Mouse (Mus musculus): Measurements from ENCODE around the gene Fam184a. TPM values are rescaled to one million over a fixed set of nuclear protein-coding genes. Genes with fewer than 3 reads are reported as not detected.
A peak's percentile ranks its signal among the peaks of the same experiment; 100 is the strongest.

Fam184a gene
- polyA plus RNA-seq, 1 experiment from 2014 or later, result 1.9 TPM

DNA sequence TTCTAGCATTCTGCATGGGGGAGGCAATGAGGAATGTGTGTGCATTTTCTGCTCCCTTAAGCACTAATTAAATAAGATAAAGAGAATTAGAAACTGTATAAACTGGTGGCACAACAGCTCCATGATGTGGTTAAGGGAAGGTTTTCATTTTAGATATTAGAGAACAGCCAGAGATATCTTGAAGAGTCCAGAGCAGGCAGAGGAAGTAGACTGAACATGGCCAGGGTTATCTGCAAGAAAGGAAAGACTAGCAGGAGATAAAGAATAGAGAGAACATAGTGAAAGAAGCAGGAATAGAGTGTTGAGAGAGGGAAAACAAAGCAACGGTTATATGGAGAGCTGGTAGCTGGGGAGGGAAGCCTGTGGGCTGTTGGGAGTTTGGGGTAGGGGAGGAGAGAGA lies 1.8 kb upstream of the Fam184a start:
- H3K4me3 ChIP-seq (ENCODE audit: low read depth, low read length), result no peak overlapping the region
- H3K27me3 ChIP-seq (replicated peaks; ENCODE audit: control insufficient read depth, insufficient read depth, low read length), result peaks cover 28% of the 10 kb centered on the region
- H3K36me3 ChIP-seq (ENCODE audit: control insufficient read depth, insufficient read depth, low read length), result no peaks in the 10 kb centered on the region
- no peak overlapping the region for H3K27ac ChIP-seq (ENCODE audit: low read depth, low read length)
- H3K9me3 ChIP-seq (ENCODE audit: control insufficient read depth, low read length), result no peaks in the 10 kb centered on the region
- DNase-seq (ENCODE audit: low spot score) (no peak), ATAC-seq (replicated peaks; ENCODE audit: low FRiP score) (no peak)
- H3K9ac ChIP-seq (ENCODE audit: low read depth, low read length), result no peak overlapping the region
- WGBS, result 53% methylated on average over 1 of the region's 1 CpGs
- H3K4me1 ChIP-seq (replicated peaks; ENCODE audit: control insufficient read depth, insufficient read depth, low read length), result no peaks in the 10 kb centered on the region
- H3K4me2 ChIP-seq, result no peak overlapping the region

DNA sequence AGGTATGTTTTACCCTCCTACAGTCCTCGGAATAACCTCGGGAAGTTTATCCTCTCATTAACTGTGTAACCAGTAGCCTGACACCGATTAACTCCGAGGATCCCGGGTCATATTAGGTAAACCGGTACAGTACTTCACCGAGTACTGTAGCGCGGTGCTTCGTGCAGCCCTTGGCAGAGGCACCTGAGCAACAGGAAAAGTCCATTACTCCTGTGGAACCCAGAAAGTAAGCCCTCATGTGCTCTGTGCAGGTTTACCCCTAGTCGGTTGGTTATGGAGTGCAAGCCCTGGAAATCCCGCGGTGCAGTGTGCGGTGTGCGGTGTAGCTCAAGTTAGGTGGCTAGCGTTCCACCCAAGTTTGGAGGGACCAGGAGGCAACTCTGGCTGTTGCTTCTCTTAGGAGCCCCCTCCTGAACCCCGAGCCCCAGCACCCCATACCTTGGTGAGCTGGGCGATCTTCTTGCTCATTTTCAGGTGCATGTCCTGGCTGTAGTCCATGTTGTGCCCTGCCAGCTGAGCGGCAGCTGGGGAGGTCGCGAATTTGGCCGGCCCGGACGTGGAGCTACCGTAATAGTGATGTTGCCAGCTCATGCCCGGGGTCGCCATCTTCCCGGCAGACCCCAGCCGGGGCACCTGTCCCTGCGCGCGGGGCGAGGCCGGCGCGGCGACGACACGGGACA lies 508 bp downstream of the Fam184a start:
- no peaks in the 10 kb centered on the region for H3K36me3 ChIP-seq (ENCODE audit: control insufficient read depth, insufficient read depth, low read length)
- WGBS, result 11% methylated on average over 39 of the region's 39 CpGs
- no peak for DNase-seq (ENCODE audit: low spot score)
- peak; percentile 47 for ATAC-seq (replicated peaks; ENCODE audit: low FRiP score)
- H3K4me3 ChIP-seq (ENCODE audit: low read depth, low read length), result peak overlapping the region; percentile 69
- H3K4me1 ChIP-seq (replicated peaks; ENCODE audit: control insufficient read depth, insufficient read depth, low read length), result no peaks in the 10 kb centered on the region
- peak overlapping the region; percentile 80 for H3K4me2 ChIP-seq
- no peak overlapping the region; the same call in 1 of the 2 replicates for H3K9ac ChIP-seq (ENCODE audit: low read depth, low read length)
- H3K27me3 ChIP-seq (replicated peaks; ENCODE audit: control insufficient read depth, insufficient read depth, low read length), result peaks cover 28% of the 10 kb centered on the region
- H3K9me3 ChIP-seq (ENCODE audit: control insufficient read depth, low read length), result no peaks in the 10 kb centered on the region
- H3K27ac ChIP-seq (ENCODE audit: low read depth, low read length), result no peak overlapping the region

DNA sequence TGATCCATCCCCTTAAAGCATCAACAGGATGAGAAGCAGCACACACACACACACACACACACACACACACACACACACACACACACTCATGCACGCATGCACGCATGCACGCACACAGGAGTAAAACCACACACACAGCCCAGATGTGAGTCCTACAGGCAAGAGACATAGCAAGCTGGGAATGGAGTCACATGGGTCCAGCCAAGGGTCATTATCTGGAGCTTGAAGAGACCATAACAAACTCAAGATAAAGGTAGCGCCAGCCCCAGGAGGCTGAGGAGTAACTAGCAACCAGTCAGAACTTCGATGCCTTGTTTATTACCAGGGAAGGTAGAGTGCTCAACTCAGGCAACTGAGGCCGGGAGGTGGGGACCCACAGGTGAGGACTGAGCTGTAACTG lies 4.9 kb downstream of the Fam184a start:
- ATAC-seq (replicated peaks; ENCODE audit: low FRiP score), result no peak
- no peaks in the 10 kb centered on the region for H3K36me3 ChIP-seq (ENCODE audit: control insufficient read depth, insufficient read depth, low read length)
- H3K9ac ChIP-seq (ENCODE audit: low read depth, low read length), result no peak overlapping the region
- H3K9me3 ChIP-seq (ENCODE audit: control insufficient read depth, low read length), result no peaks in the 10 kb centered on the region
- peaks cover 19% of the 10 kb centered on the region for H3K27me3 ChIP-seq (replicated peaks; ENCODE audit: control insufficient read depth, insufficient read depth, low read length)
- H3K4me2 ChIP-seq, result no peak overlapping the region
- H3K4me1 ChIP-seq (replicated peaks; ENCODE audit: control insufficient read depth, insufficient read depth, low read length), result no peaks in the 10 kb centered on the region
- no peak for DNase-seq (ENCODE audit: low spot score)
- WGBS, result 78% methylated on average over 6 of the region's 6 CpGs
- H3K27ac ChIP-seq (ENCODE audit: low read depth, low read length), result no peak overlapping the region
- no peak overlapping the region for H3K4me3 ChIP-seq (ENCODE audit: low read depth, low read length)

DNA sequence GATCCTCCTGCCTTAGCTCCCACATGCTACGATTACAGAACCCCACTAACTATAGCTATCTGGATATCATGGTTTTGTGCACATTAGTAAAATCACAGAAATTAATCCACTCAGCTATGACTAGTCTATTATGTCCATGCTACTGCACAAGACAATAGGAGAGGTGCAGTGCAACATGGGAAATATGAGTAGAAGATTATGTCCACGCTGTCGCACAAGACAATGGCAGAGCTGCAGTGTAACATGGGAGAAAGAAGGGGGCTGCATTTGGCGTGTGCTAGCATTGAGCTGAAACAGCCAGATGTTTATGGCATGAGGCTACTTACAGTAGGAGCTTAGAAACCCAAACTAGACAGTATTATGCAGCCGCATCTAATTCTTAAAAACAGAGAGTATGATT lies 8.0 kb downstream of the Fam184a start:
- Histone ChIP-seq H3K27me3 (replicated peaks; ENCODE audit: control insufficient read depth, insufficient read depth, low read length) (no peaks in the 10 kb centered on the region), H3K9me3 (ENCODE audit: control insufficient read depth, low read length) (no peaks in the 10 kb centered on the region), H3K36me3 (ENCODE audit: control insufficient read depth, insufficient read depth, low read length) (no peaks in the 10 kb centered on the region), H3K4me2 (no peak overlapping the region), H3K27ac (ENCODE audit: low read depth, low read length) (no peak overlapping the region), H3K4me3 (ENCODE audit: low read depth, low read length) (no peak overlapping the region), H3K4me1 (replicated peaks; ENCODE audit: control insufficient read depth, insufficient read depth, low read length) (no peaks in the 10 kb centered on the region), H3K9ac (ENCODE audit: low read depth, low read length) (no peak overlapping the region)
- WGBS, result 83% methylated on average over 5 of the region's 5 CpGs
- DNase-seq (ENCODE audit: low spot score) (no peak), ATAC-seq (replicated peaks; ENCODE audit: low FRiP score) (no peak)

DNA sequence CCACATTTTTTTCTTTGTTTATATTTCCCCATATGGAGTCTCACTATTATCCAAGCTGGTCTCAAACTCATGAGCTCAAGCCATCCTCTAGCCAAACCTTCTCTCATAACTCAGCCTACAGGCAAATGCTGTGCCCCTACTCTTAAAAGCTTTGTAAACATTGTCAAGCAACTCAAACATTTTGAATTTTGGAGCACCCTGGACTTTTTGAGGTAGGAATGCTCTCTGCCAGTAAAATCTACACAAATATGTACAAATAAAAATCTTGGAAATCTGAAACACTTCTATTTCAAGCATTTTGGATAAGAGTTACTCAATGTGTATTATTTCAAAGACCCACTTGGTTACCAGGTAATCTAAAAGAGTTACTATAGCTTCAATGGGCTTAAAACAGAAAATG lies 10.9 kb downstream of the Fam184a start:
- H3K36me3 ChIP-seq (ENCODE audit: control insufficient read depth, insufficient read depth, low read length), result no peaks in the 10 kb centered on the region
- H3K27me3 ChIP-seq (replicated peaks; ENCODE audit: control insufficient read depth, insufficient read depth, low read length), result no peaks in the 10 kb centered on the region
- DNase-seq (ENCODE audit: low spot score) (no peak), ATAC-seq (replicated peaks; ENCODE audit: low FRiP score) (no peak)
- no peaks in the 10 kb centered on the region for H3K4me1 ChIP-seq (replicated peaks; ENCODE audit: control insufficient read depth, insufficient read depth, low read length)
- H3K9me3 ChIP-seq (ENCODE audit: control insufficient read depth, low read length), result no peaks in the 10 kb centered on the region
- no peak overlapping the region for H3K9ac ChIP-seq (ENCODE audit: low read depth, low read length)
- H3K4me2 ChIP-seq, result no peak overlapping the region
- H3K4me3 ChIP-seq (ENCODE audit: low read depth, low read length), result no peak overlapping the region
- no peak overlapping the region for H3K27ac ChIP-seq (ENCODE audit: low read depth, low read length)

DNA sequence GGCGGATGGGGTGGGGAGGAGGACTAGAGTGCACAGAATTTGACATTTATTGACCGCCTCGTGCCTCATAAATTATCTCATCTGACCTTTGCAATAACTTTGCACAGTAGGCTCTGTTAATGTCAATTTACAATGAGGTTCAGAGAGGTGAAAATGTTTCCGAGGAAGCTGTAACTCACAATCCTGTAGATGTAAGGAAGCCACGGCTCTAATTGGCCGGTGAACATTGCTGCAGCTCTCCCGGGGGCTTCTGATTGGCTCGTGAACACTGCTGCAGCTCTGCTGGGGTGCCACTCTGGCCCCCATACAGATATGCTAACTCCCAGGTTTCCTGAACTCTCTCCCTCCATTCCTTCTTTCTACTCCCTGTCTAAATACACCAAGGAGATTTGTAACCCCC lies 12.1 kb downstream of the Fam184a start:
- 83% methylated on average over 8 of the region's 8 CpGs for whole genome bisulfite sequencing
- no peaks in the 10 kb centered on the region for H3K9me3 ChIP-seq (ENCODE audit: control insufficient read depth, low read length)

DNA sequence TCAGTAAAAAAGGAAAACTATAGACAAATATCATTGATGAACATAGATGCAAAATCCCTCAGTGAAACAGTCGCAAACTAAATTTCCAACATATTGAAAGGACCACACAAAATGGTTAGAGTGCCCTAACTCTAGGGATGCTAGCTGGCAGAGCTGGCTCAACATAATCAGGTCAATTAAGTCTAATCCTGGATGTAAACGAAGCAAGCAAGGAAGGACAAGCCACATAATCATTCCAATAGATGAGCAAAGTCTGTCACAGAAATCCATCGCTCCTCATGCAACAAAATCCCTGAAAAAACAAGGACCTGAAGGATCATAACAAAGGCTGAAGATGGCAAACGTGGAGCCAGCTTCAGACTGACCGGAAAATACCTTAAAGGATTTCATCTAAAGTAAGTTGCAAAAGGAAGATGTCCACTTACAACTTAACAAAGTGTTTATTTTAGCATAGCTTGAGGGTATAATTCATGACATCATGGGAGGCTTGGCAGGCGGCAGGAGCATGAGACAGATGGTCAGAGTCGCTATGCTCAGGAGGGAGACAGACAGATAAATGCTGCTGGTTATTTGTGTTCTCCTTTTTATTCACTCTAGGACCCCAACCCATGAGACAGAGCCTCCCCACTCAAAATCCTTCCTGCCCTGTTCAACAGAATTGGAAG lies 15.6 kb downstream of the Fam184a start:
- Histone ChIP-seq H3K9me3 (ENCODE audit: control insufficient read depth, low read length) (no peaks in the 10 kb centered on the region), H3K27me3 (replicated peaks; ENCODE audit: control insufficient read depth, insufficient read depth, low read length) (no peaks in the 10 kb centered on the region), H3K4me2 (no peak overlapping the region), H3K27ac (ENCODE audit: low read depth, low read length) (no peak overlapping the region), H3K4me3 (ENCODE audit: low read depth, low read length) (no peak overlapping the region), H3K9ac (ENCODE audit: low read depth, low read length) (no peak overlapping the region), H3K36me3 (ENCODE audit: control insufficient read depth, insufficient read depth, low read length) (no peaks in the 10 kb centered on the region), H3K4me1 (replicated peaks; ENCODE audit: control insufficient read depth, insufficient read depth, low read length) (no peaks in the 10 kb centered on the region)
- ATAC-seq (replicated peaks; ENCODE audit: low FRiP score) (no peak), DNase-seq (ENCODE audit: low spot score) (no peak)
- WGBS, result 68% methylated on average over 7 of the region's 7 CpGs

More for the DNA sequence above, 12.1 kb downstream of the Fam184a start:
- H3K27me3 ChIP-seq (replicated peaks; ENCODE audit: control insufficient read depth, insufficient read depth, low read length), result no peaks in the 10 kb centered on the region
- H3K36me3 ChIP-seq (ENCODE audit: control insufficient read depth, insufficient read depth, low read length), result no peaks in the 10 kb centered on the region
- no peak overlapping the region for H3K27ac ChIP-seq (ENCODE audit: low read depth, low read length)
- no peak overlapping the region for H3K9ac ChIP-seq (ENCODE audit: low read depth, low read length)
- DNase-seq (ENCODE audit: low spot score), result no peak
- H3K4me1 ChIP-seq (replicated peaks; ENCODE audit: control insufficient read depth, insufficient read depth, low read length), result no peaks in the 10 kb centered on the region
- H3K4me3 ChIP-seq (ENCODE audit: low read depth, low read length), result no peak overlapping the region
- H3K4me2 ChIP-seq, result no peak overlapping the region
- ATAC-seq (replicated peaks; ENCODE audit: low FRiP score), result no peak

DNA sequence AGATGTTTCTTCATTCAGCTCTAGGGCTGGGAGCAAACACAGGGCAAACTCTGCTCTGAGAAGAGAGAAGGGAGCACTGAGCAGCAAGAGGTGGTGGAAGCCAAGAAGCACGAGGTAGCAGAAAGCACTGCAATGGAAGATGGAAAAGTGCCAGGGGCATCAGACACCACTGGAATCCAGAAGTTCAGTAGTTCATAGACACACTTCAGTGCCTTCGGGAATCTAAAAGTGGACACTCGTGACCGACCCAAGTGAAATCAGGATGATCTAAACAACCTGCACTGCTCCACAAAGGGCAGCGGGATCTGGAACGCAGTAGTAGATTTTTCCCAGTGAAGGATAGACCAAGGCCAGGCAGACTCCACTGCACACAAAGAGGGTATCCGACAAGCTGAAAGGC lies 18.6 kb downstream of the Fam184a start:
- H3K4me1 ChIP-seq (replicated peaks; ENCODE audit: control insufficient read depth, insufficient read depth, low read length), result no peaks in the 10 kb centered on the region
- no peak overlapping the region for H3K4me2 ChIP-seq
- H3K9ac ChIP-seq (ENCODE audit: low read depth, low read length), result no peak overlapping the region
- no peaks in the 10 kb centered on the region for H3K36me3 ChIP-seq (ENCODE audit: control insufficient read depth, insufficient read depth, low read length)
- no peak for DNase-seq (ENCODE audit: low spot score)
- WGBS, result 80% methylated on average over 7 of the region's 7 CpGs
- no peak overlapping the region for H3K27ac ChIP-seq (ENCODE audit: low read depth, low read length)
- H3K4me3 ChIP-seq (ENCODE audit: low read depth, low read length), result no peak overlapping the region
- H3K27me3 ChIP-seq (replicated peaks; ENCODE audit: control insufficient read depth, insufficient read depth, low read length), result no peaks in the 10 kb centered on the region
- no peaks in the 10 kb centered on the region for H3K9me3 ChIP-seq (ENCODE audit: control insufficient read depth, low read length)
- ATAC-seq (replicated peaks; ENCODE audit: low FRiP score), result no peak

DNA sequence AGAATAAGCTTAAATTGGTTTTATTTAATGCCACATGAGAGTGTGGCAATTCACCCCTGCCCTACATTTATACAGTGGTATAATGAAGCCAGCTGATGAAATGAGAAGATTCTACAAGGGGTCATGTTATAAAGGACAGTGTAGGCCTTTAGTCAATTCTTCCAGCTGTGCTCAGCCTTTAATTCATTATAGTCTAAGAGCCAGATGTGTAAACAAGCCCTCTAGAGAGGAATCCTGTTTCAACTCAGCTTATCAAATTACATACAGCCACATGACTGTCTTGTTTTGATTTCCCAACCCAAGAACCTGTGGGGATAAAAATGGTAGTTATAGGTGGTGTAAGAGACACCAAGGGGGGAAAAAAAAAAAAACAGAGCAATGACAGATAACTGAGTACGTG lies 22.0 kb downstream of the Fam184a start:
- ATAC-seq (replicated peaks; ENCODE audit: low FRiP score), result no peak
- WGBS, result 53% methylated on average over 1 of the region's 1 CpGs
- DNase-seq (ENCODE audit: low spot score), result no peak

More for the DNA sequence above, 22.0 kb downstream of the Fam184a start:
- Histone ChIP-seq H3K4me3 (ENCODE audit: low read depth, low read length) (no peak overlapping the region), H3K27me3 (replicated peaks; ENCODE audit: control insufficient read depth, insufficient read depth, low read length) (no peaks in the 10 kb centered on the region), H3K9ac (ENCODE audit: low read depth, low read length) (no peak overlapping the region), H3K27ac (ENCODE audit: low read depth, low read length) (no peak overlapping the region), H3K4me1 (replicated peaks; ENCODE audit: control insufficient read depth, insufficient read depth, low read length) (no peaks in the 10 kb centered on the region), H3K36me3 (ENCODE audit: control insufficient read depth, insufficient read depth, low read length) (no peaks in the 10 kb centered on the region), H3K4me2 (no peak overlapping the region), H3K9me3 (ENCODE audit: control insufficient read depth, low read length) (no peaks in the 10 kb centered on the region)
